In genomic region chr2:28289339-28289738, GRCm38 (mm10) we compare ENCODE assay signal across 13 mouse cellular contexts.
DNase-seq lines count a peak whose midpoint lies in the region; ATAC-seq and TF ChIP-seq lines count a peak whose summit lies in the region.
"Had no signal": no experiment of that assay in that cellular context is flagged by ENCODE, and none has a peak within 500 bp of the region (broad histone marks: within the 10 kb centered on the region; RNA-seq: fewer than 3 reads in every experiment).

No protein-coding gene starts in this region.

- no peak overlapping the region for H3K4me2 ChIP-seq in midbrain, embryonic 11.5 days
- no peak overlapping the region for H3K4me2 ChIP-seq in midbrain, embryonic 16.5 days (ENCODE audit: low read length)
- H3K4me2 ChIP-seq in myocyte (ENCODE audit: low read depth): no peak overlapping the region

- H3K9me3 ChIP-seq in midbrain, embryonic 11.5 days (ENCODE audit: control insufficient read depth, low read length): no peaks in the 10 kb centered on the region
- no peaks in the 10 kb centered on the region for H3K9me3 ChIP-seq in midbrain, embryonic 16.5 days (replicated peaks; ENCODE audit: control insufficient read depth, low read length, poor library complexity, severe bottlenecking)
- H3K9me3 ChIP-seq: G1E had no signal

- WGBS in midbrain, embryonic 11.5 days: 90% methylated on average over 6 of the region's 6 CpGs
- WGBS in midbrain, embryonic 16.5 days: 84% methylated on average over 6 of the region's 6 CpGs

- H3K9ac ChIP-seq in midbrain, embryonic 11.5 days (ENCODE audit: low read length): no peak overlapping the region
- H3K9ac ChIP-seq in midbrain, embryonic 16.5 days (ENCODE audit: low read depth, low read length): no peak overlapping the region

- no peak overlapping the region for H3K4me3 ChIP-seq in layer of hippocampus, adult 2 months
- H3K4me3 ChIP-seq in midbrain, embryonic 11.5 days (ENCODE audit: low read depth, low read length): no peak overlapping the region
- no peak overlapping the region for H3K4me3 ChIP-seq in midbrain, embryonic 16.5 days (ENCODE audit: low read depth, low read length)
- no peak overlapping the region for H3K4me3 ChIP-seq in myocyte

- H3K36me3 ChIP-seq in midbrain, embryonic 11.5 days (ENCODE audit: control insufficient read depth, insufficient read depth, low read length): no peaks in the 10 kb centered on the region
- H3K36me3 ChIP-seq in midbrain, embryonic 16.5 days (ENCODE audit: control insufficient read depth, insufficient read depth, low read length): no peaks in the 10 kb centered on the region
- H3K36me3 ChIP-seq in myocyte (ENCODE audit: control insufficient read depth, insufficient read depth): no peaks in the 10 kb centered on the region
- H3K36me3 ChIP-seq: G1E had no signal

- peak overlapping the region; percentile 32; the same call in 1 of the 2 replicates for H3K27ac ChIP-seq in layer of hippocampus, adult 2 months
- no peak overlapping the region for H3K27ac ChIP-seq in midbrain, embryonic 11.5 days (ENCODE audit: low read depth, low read length)
- H3K27ac ChIP-seq in midbrain, embryonic 16.5 days (ENCODE audit: low read length): no peak overlapping the region

- no peak for ATAC-seq in midbrain, embryonic 11.5 days (ENCODE audit: low FRiP score)
- ATAC-seq in midbrain, embryonic 16.5 days: no peak
- ATAC-seq: activated CD4-positive, CD25-positive, alpha-beta regulatory T cell, adult 4 months; CD4-positive, CD25-positive, alpha-beta regulatory T cell, adult 4 months; Patski had no signal

- H3K4me1 ChIP-seq in midbrain, embryonic 11.5 days (ENCODE audit: control insufficient read depth, insufficient read depth, low read length): peaks cover 2% of the 10 kb centered on the region; the same call in 1 of the 2 replicates
- H3K4me1 ChIP-seq in midbrain, embryonic 16.5 days (ENCODE audit: control insufficient read depth, insufficient read depth, low read length): peaks cover 15% of the 10 kb centered on the region

- no peak for TF ChIP-seq POLR2A in myocyte (IDR thresholded peaks at IDR 0.05; ENCODE audit: insufficient read length, low read depth)

- no peak for TF ChIP-seq CTCF in layer of hippocampus, adult 2 months (conservative IDR thresholded peaks at IDR 0.05)

- no peaks in the 10 kb centered on the region for H3K27me3 ChIP-seq in midbrain, embryonic 11.5 days (ENCODE audit: control insufficient read depth, insufficient read depth, low read length)
- no peaks in the 10 kb centered on the region for H3K27me3 ChIP-seq in midbrain, embryonic 16.5 days (ENCODE audit: control insufficient read depth, insufficient read depth, low read depth, low read length)
- H3K27me3 ChIP-seq in myocyte (ENCODE audit: control insufficient read depth, insufficient read depth, insufficient read length): peaks cover 17% of the 10 kb centered on the region
- H3K27me3 ChIP-seq: Patski had no signal

- no peak overlapping the region for H3ac ChIP-seq in myocyte (ENCODE audit: control insufficient read depth, insufficient read length)

- H3K79me2 ChIP-seq in myocyte (ENCODE audit: control insufficient read depth, insufficient read depth): no peaks in the 10 kb centered on the region

- DNase-seq in layer of hippocampus, adult 2 months (ENCODE audit: low spot score in 2 of 2): no peak
- no peak for DNase-seq in layer of hippocampus, postnatal 14 days (ENCODE audit: low spot score in 2 of 2)
- peak; percentile 59 for DNase-seq in midbrain, embryonic 11.5 days (ENCODE audit: low spot score, missing footprints)
- DNase-seq in right cerebral cortex, adult 18-20 months: no peak
- DNase-seq: B cell, adult 2 months; cerebellum, adult 11 months; cerebellum, adult 11-12 months had no signal

TF ChIP-seq in myocyte, 11 proteins besides CTCF, POLR2A, EP300 and RAD21:
- TF ChIP-seq MYOG (IDR thresholded peaks at IDR 0.05; ENCODE audit: control insufficient read depth in 1 of 3, insufficient read depth in 1 of 3, insufficient read length in 2 of 3, low read depth in 2 of 3) (peak in 1 of 3 experiments; percentile 65), MYOD1 (IDR thresholded peaks at IDR 0.05; ENCODE audit: control insufficient read depth in 1 of 3, insufficient read length in 2 of 3, low read depth in 2 of 3) (peak in 2 of 3 experiments; percentile 47 to 81), POLR2AphosphoS2 (IDR thresholded peaks at IDR 0.05; ENCODE audit: insufficient read length, low read depth) (no peak)
